ENCODE assay signal across 23 mouse cellular contexts in genomic region chr2:25625986-25626385, GRCm38 (mm10). TPM values are rescaled to one million over a fixed set of nuclear protein-coding genes. Genes with fewer than 3 reads are reported as not detected.
"Had no signal": no experiment of that assay in that cellular context is flagged by ENCODE, and none has a peak within 500 bp of the region (broad histone marks: within the 10 kb centered on the region; RNA-seq: fewer than 3 reads in every experiment).

No protein-coding gene starts in this region.

- H3K9me3 ChIP-seq: midbrain, embryonic 10.5 days; midbrain, embryonic 12.5 days; neural tube, embryonic 13.5 days; neural tube, embryonic 15.5 days had no signal

- H3K4me2 ChIP-seq: lung, embryonic 14.5 days; midbrain, embryonic 12.5 days; neural tube, embryonic 13.5 days; neural tube, embryonic 15.5 days had no signal

- ATAC-seq: midbrain, embryonic 16.5 days had no signal

- DNase-seq: lung, adult 18-20 months; lung, embryonic 14.5 days; lung, postnatal 10 days; lung, postnatal 4 days; midbrain, embryonic 14.5 days; retina, postnatal 1 day; right cerebral cortex, adult 18-20 months; right cerebral cortex, postnatal 25 days; right cerebral cortex, postnatal 4 days; spleen, adult 18-20 months; thymus, adult 18-20 months; thymus, postnatal 14 days; thymus, postnatal 36 days had no signal

- H3K27me3 ChIP-seq: neural tube, embryonic 13.5 days; neural tube, embryonic 15.5 days had no signal

- H3K27ac ChIP-seq: midbrain, embryonic 10.5 days; midbrain, embryonic 12.5 days; neural tube, embryonic 13.5 days; neural tube, embryonic 15.5 days had no signal

- H3K36me3 ChIP-seq: midbrain, embryonic 10.5 days; midbrain, embryonic 12.5 days; neural tube, embryonic 13.5 days; neural tube, embryonic 15.5 days had no signal

- H3K9ac ChIP-seq: lung, embryonic 14.5 days; midbrain, embryonic 12.5 days; neural tube, embryonic 13.5 days; neural tube, embryonic 15.5 days had no signal

- H3K4me3 ChIP-seq: midbrain, embryonic 10.5 days; midbrain, embryonic 12.5 days; myocyte; neural tube, embryonic 13.5 days; neural tube, embryonic 15.5 days had no signal

RNA-seq across cellular contexts. Expression of gene Ccdc183, which starts 8.5 kb away (rescaled TPM):
- polyA plus RNA-seq: small intestine, adult 2 months had no signal

RNA-seq across cellular contexts. Expression of gene Lcn8, which starts 26.9 kb away (rescaled TPM):
- polyA plus RNA-seq: midbrain, embryonic 10.5 days; midbrain, embryonic 12.5 days; midbrain, embryonic 14.5 days; midbrain, embryonic 16.5 days; myocyte; neural tube, embryonic 11.5 days; neural tube, embryonic 13.5 days; neural tube, embryonic 15.5 days; small intestine, adult 2 months; stomach, embryonic 14.5 days; stomach, embryonic 16.5 days had no signal
